Mouse (Mus musculus): ENCODE results near the gene Qrfpr. TPM values are rescaled to one million over a fixed set of nuclear protein-coding genes. Genes with fewer than 3 reads are reported as not detected.

Gene Qrfpr
- polyA plus RNA-seq, 1 experiment from 2014 or later, result not detected

Other genes starting within 250 kb of the Qrfpr start
- gene Mccc1, start 221.6 kb downstream of the Qrfpr start, polyA plus RNA-seq (2015; fragmentation: Nextera tagmentation; extraction: Ambion mirVana), result 15.3 and 16.0 TPM in 2 replicates
- not detected in 2 replicates for gene Ccdc144b, start 168.8 kb downstream of the Qrfpr start, polyA plus RNA-seq (2015; fragmentation: Nextera tagmentation; extraction: Ambion mirVana)
- gene Acad9, start 156.3 kb downstream of the Qrfpr start, polyA plus RNA-seq (2015; fragmentation: Nextera tagmentation; extraction: Ambion mirVana), result 27.3 and 27.7 TPM in 2 replicates
- 0.83 and 0.96 TPM in 2 replicates for gene D3Ertd254e, start 71.3 kb downstream of the Qrfpr start, polyA plus RNA-seq (2015; fragmentation: Nextera tagmentation; extraction: Ambion mirVana)

All from liver, embryonic 16.5 days (tissue).